Mouse (Mus musculus): ENCODE data around the gene Agtrap.

GRCm38 (mm10) chr4:148056246-148056645, 31.6 kb downstream of the Agtrap start:
- no peak for TF ChIP-seq CTCF (conservative IDR thresholded peaks at IDR 0.05; ENCODE audit: insufficient read depth, insufficient read length, low read depth, low read length)
- TF ChIP-seq POLR2A (IDR thresholded peaks at IDR 0.05; ENCODE audit: low read depth, low read length) = no peak
